Mouse (Mus musculus): Measurements from ENCODE around the gene Tmem114.

DNA sequence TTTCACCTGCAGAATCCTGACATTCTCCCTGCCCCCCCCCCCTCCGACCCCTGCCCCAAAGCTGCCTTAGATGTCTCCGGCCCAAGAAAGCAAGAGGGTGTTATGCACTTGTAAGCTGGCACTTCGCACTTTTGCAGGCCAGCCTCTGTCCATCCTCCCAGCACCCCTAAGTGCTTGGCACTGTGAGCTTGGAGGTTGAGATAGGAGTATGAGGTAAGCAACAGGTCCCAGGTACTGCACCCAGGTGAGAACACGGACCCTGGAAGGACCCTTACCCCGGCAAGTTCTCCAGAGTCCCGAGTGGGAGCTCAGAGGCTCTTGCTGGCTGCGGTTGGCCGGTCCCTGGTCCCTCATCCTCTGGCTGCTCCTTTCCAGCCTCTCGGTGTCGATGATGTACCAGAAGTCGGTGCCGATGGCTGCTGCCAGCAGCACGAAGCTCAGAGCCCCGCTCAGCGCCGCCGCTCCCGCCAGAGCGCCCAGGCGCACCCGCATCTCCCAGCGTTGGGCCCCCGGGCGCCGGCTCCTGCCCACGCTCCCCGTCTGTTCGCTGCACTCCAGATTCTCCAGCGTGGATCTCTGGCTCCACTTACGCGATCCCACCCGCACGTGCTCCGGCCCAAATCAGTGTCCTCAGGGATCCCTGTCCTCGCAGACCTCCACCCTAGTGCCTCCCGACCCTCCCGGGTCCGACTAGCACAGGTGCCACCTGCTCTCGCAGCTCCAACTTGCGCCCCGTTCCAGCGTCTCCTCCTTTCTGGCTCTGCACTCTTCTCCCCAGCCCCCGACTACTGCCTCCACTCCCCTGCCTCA, 570 bp downstream of the Tmem114 start:
- TF ChIP-seq CTCF (IDR thresholded peaks at IDR 0.05; ENCODE audit: low read depth, low read length) (no peak), POLR2A (IDR thresholded peaks at IDR 0.05; ENCODE audit: insufficient read depth, low read length) (no peak), EP300 (IDR thresholded peaks at IDR 0.05; ENCODE audit: insufficient read depth, low read depth, low read length) (no peak)

Measured in ES-Bruce4 (cell line).